23 mouse cellular contexts compared by ENCODE assay signal in the genomic region with DNA sequence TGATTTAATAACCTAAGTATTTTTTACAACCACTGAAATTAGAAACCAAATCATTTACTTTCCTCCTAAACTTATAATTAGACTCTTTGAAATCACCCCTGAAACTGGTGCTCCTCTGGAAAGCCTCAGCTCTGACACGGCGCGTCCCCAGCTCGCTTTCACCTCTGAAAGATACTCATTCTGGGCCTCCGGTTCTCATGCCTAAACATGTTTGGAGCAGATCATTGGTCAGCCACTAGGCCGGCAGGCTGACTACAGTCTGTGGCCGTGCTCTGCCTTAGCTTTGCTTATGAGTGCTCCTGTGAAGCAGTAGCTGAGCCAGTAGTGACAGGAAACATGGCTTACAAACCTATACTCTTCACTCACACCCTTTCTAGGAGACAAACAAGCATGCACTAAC.
DNase-seq lines count a peak whose midpoint lies in the region; ATAC-seq and TF ChIP-seq lines count a peak whose summit lies in the region.
"Had no signal": no experiment of that assay in that cellular context is flagged by ENCODE, and none has a peak within 500 bp of the region (broad histone marks: within the 10 kb centered on the region; RNA-seq: fewer than 3 reads in every experiment).

No protein-coding gene starts in this region.

- no peaks in the 10 kb centered on the region; the same call in 1 of the 2 replicates for H3K36me3 ChIP-seq in kidney, adult 2 months (ENCODE audit: control insufficient read depth, insufficient read depth, low read length)
- peaks cover 13% of the 10 kb centered on the region for H3K36me3 ChIP-seq in kidney, embryonic 16.5 days (ENCODE audit: insufficient read depth, low read length)
- H3K36me3 ChIP-seq in CH12.LX (replicated peaks in 1 of 2; ENCODE audit: control insufficient read depth in 1 of 2, insufficient read depth in 1 of 2, low read length in 1 of 2): peaks cover 19 to 60% of the 10 kb centered on the region in 2 experiments

- 85% methylated on average over 7 of the region's 7 CpGs for WGBS in kidney, adult 2 months
- 87% methylated on average over 7 of the region's 7 CpGs for WGBS in kidney, embryonic 16.5 days

- H3K4me2 ChIP-seq in kidney, embryonic 16.5 days (replicated peaks; ENCODE audit: low read depth, low read length): no peak overlapping the region
- H3K4me2 ChIP-seq in CH12.LX (ENCODE audit: insufficient read depth, low read depth, poor library complexity, severe bottlenecking): peak overlapping the region; percentile 38; the same call in 1 of the 2 replicates
- H3K4me2 ChIP-seq: embryonic facial prominence, embryonic 12.5 days; forebrain, embryonic 13.5 days; forebrain, embryonic 15.5 days had no signal

- no peaks in the 10 kb centered on the region for H3K27me3 ChIP-seq in kidney, adult 2 months (replicated peaks; ENCODE audit: control insufficient read depth, insufficient read depth, low read length)
- H3K27me3 ChIP-seq in kidney, embryonic 16.5 days (ENCODE audit: insufficient read depth, low read length): no peaks in the 10 kb centered on the region
- no peaks in the 10 kb centered on the region for H3K27me3 ChIP-seq in CH12.LX (replicated peaks)
- H3K27me3 ChIP-seq: embryonic facial prominence, embryonic 12.5 days; forebrain, embryonic 13.5 days; forebrain, embryonic 15.5 days; Patski had no signal

- no peak for TF ChIP-seq CTCF in kidney, adult 2 months (conservative IDR thresholded peaks at IDR 0.05; ENCODE audit: insufficient read depth, insufficient read length, low read depth, low read length)
- TF ChIP-seq CTCF in CH12.LX (conservative IDR thresholded peaks at IDR 0.05 in 1 of 2, IDR thresholded peaks at IDR 0.05 in 1 of 2; ENCODE audit: low read depth in 2 of 2, low read length in 2 of 2): peak in 1 of 2 experiments; percentile 25; a peak in 1 of 4 replicates

- no peaks in the 10 kb centered on the region for H3K4me1 ChIP-seq in kidney, adult 2 months (ENCODE audit: control insufficient read depth, insufficient read depth, low read length)
- H3K4me1 ChIP-seq in kidney, embryonic 16.5 days (ENCODE audit: insufficient read depth, low read length): no peaks in the 10 kb centered on the region
- peaks cover 0 to 7% of the 10 kb centered on the region in 2 experiments; a peak in 2 of 4 replicates for H3K4me1 ChIP-seq in CH12.LX (ENCODE audit: control insufficient read depth in 1 of 2, insufficient read depth in 2 of 2)
- H3K4me1 ChIP-seq: embryonic facial prominence, embryonic 10.5 days; embryonic facial prominence, embryonic 12.5 days; forebrain, embryonic 13.5 days; forebrain, embryonic 15.5 days had no signal

- no peak for DNase-seq in kidney, adult 2 months
- DNase-seq in urinary bladder, postnatal 14 days (ENCODE audit: low spot score): peak; percentile 51
- no peak for DNase-seq in urinary bladder, adult 2 months (ENCODE audit: low spot score)
- DNase-seq in CH12.LX (ENCODE audit: extremely low read depth) (peak; percentile 21), R1 (ENCODE audit: low read depth, low spot score) (peak; percentile 16)
- no peak for DNase-seq in adrenal gland, postnatal 36 days
- no peak for DNase-seq in thymus, postnatal 4 days
- DNase-seq: adrenal gland, adult 2 months; adrenal gland, postnatal 10 days; adrenal gland, postnatal 25 days; cerebellum, adult 11-12 months; cerebellum, adult 2 months; cerebellum, adult 9-10 months; cerebellum, postnatal 10 days; cerebellum, postnatal 25 days; forebrain, postnatal 0 days had no signal

- no peak for ATAC-seq in kidney, embryonic 16.5 days (ENCODE audit: low FRiP score, low TSS enrichment)
- ATAC-seq: forebrain, embryonic 13.5 days; forebrain, embryonic 15.5 days; forebrain, postnatal 0 days; Patski had no signal

- no peak for TF ChIP-seq POLR2A in kidney, adult 2 months (IDR thresholded peaks at IDR 0.05; ENCODE audit: low read depth, low read length)
- TF ChIP-seq POLR2A in CH12.LX (IDR thresholded peaks at IDR 0.05; ENCODE audit: low read depth, low read length): no peak

- H3K9ac ChIP-seq in kidney, embryonic 16.5 days (replicated peaks; ENCODE audit: low read length): no peak overlapping the region
- H3K9ac ChIP-seq in CH12.LX (ENCODE audit: insufficient read depth, low read depth): no peak overlapping the region
- H3K9ac ChIP-seq: embryonic facial prominence, embryonic 12.5 days; forebrain, embryonic 13.5 days; forebrain, embryonic 15.5 days; forebrain, postnatal 0 days had no signal

- in situ Hi-C loops in CH12.LX (cut with MboI; ENCODE audit: low pct_ligation_motif_present, low pct_unique_long_range_greater_than_20kb, low sequenced_read_pairs): loop anchor here (25.0 kb wide), 1 partner anchor 518 kb away; no protein-coding TSS in a partner anchor

- H3K9me3 ChIP-seq in kidney, embryonic 16.5 days (ENCODE audit: low read length): no peaks in the 10 kb centered on the region
- no peaks in the 10 kb centered on the region for H3K9me3 ChIP-seq in CH12.LX (replicated peaks; ENCODE audit: low read length)
- H3K9me3 ChIP-seq: embryonic facial prominence, embryonic 10.5 days; embryonic facial prominence, embryonic 12.5 days; forebrain, embryonic 13.5 days; forebrain, embryonic 15.5 days; G1E had no signal

- TF ChIP-seq RAD21 in CH12.LX (IDR thresholded peaks at IDR 0.05; ENCODE audit: low read depth, low read length): no peak; the same call in none of the 2 replicates

- TF ChIP-seq EP300 in CH12.LX (IDR thresholded peaks at IDR 0.05; ENCODE audit: low read length): peak; percentile 72

- H3K79me2 ChIP-seq in CH12.LX (replicated peaks; ENCODE audit: control insufficient read depth, extremely low read depth, insufficient read depth, poor library complexity, severe bottlenecking): no peaks in the 10 kb centered on the region

- H3K27ac ChIP-seq in kidney, adult 2 months (ENCODE audit: insufficient read depth, low read depth, low read length): peak overlapping the region; percentile 20; the same call in 1 of the 2 replicates
- H3K27ac ChIP-seq in kidney, embryonic 16.5 days (ENCODE audit: low read length): no peak overlapping the region
- H3K27ac ChIP-seq in CH12.LX (ENCODE audit: insufficient read depth, low read depth): no peak overlapping the region
- H3K27ac ChIP-seq: embryonic facial prominence, embryonic 10.5 days; embryonic facial prominence, embryonic 12.5 days; forebrain, embryonic 13.5 days; forebrain, embryonic 15.5 days had no signal

- H3K4me3 ChIP-seq in kidney, adult 2 months (ENCODE audit: insufficient read depth, low read depth, low read length): no peak overlapping the region
- no peak overlapping the region for H3K4me3 ChIP-seq in kidney, embryonic 16.5 days (ENCODE audit: low read length)
- no peak overlapping the region for H3K4me3 ChIP-seq in CH12.LX (replicated peaks in 1 of 3; ENCODE audit: low read depth in 2 of 3, low read length in 2 of 3, poor library complexity in 1 of 3)
- H3K4me3 ChIP-seq: embryonic facial prominence, embryonic 10.5 days; embryonic facial prominence, embryonic 12.5 days; forebrain, embryonic 13.5 days; forebrain, embryonic 15.5 days had no signal

- dilution Hi-C loops in CH12.LX (cut with MboI; ENCODE audit: extremely low pct_ligation_motif_present, extremely low pct_unique_long_range_greater_than_20kb, low sequenced_read_pairs): no loop called here

TF ChIP-seq in CH12.LX, 34 proteins besides CTCF, POLR2A, EP300 and RAD21 (continues in another document):
- TF ChIP-seq POLR2AphosphoS2 (IDR thresholded peaks at IDR 0.05; ENCODE audit: low read depth, low read length) (no peak), PAX5 (IDR thresholded peaks at IDR 0.05; ENCODE audit: low read length) (no peak), ZNF384 (IDR thresholded peaks at IDR 0.05; ENCODE audit: low read depth, low read length) (no peak), NRF1 (IDR thresholded peaks at IDR 0.05; ENCODE audit: low read depth, low read length) (peak; percentile 48; the same call in 1 of the 2 replicates), KAT2A (IDR thresholded peaks at IDR 0.05; ENCODE audit: insufficient replicate concordance, low read length) (no peak), ELF1 (IDR thresholded peaks at IDR 0.05; ENCODE audit: low read depth, low read length) (0 out of 2 replicates have a peak, but pooled peaks have one; percentile 40), IRF4 (IDR thresholded peaks at IDR 0.05; ENCODE audit: low read depth, low read length) (peak; percentile 95), JUN (IDR thresholded peaks at IDR 0.05; ENCODE audit: insufficient read depth, low read depth, low read length) (no peak; the same call in 1 of the 2 replicates), ZMIZ1 (IDR thresholded peaks at IDR 0.05; ENCODE audit: low read depth, low read length) (no peak), MAZ (IDR thresholded peaks at IDR 0.05; ENCODE audit: low read depth, low read length) (peak; percentile 11; the same call in 1 of the 2 replicates), MAX (IDR thresholded peaks at IDR 0.05; ENCODE audit: low read length) (0 out of 2 replicates have a peak, but pooled peaks have one; percentile 13), BHLHE40 (IDR thresholded peaks at IDR 0.05; ENCODE audit: low read depth, low read length) (peak; percentile 63), NELFE (IDR thresholded peaks at IDR 0.05; ENCODE audit: low read depth, low read length) (no peak), UBTF (IDR thresholded peaks at IDR 0.05; ENCODE audit: low read depth, low read length) (peak; percentile 74; the same call in 1 of the 2 replicates), SMC3 (IDR thresholded peaks at IDR 0.05; ENCODE audit: low read depth, low read length) (0 out of 2 replicates have a peak, but pooled peaks have one; percentile 7), USF1 (IDR thresholded peaks at IDR 0.05; ENCODE audit: low read depth, low read length) (no peak), CHD2 (IDR thresholded peaks at IDR 0.05; ENCODE audit: low read length) (no peak), MEF2A (IDR thresholded peaks at IDR 0.05; ENCODE audit: borderline replicate concordance, low read depth, low read length) (peak; percentile 85), ZC3H11A (IDR thresholded peaks at IDR 0.05; ENCODE audit: low read depth, low read length) (no peak), RCOR1 (conservative IDR thresholded peaks at IDR 0.05; ENCODE audit: low read depth, low read length) (no peak), TBP (conservative IDR thresholded peaks at IDR 0.05; ENCODE audit: low read depth, low read length) (no peak), JUND (conservative IDR thresholded peaks at IDR 0.05; ENCODE audit: low read depth, low read length) (no peak; the same call in 1 of the 2 replicates), ETS1 (conservative IDR thresholded peaks at IDR 0.05; ENCODE audit: low read depth, low read length) (peak; percentile 61), HCFC1 (IDR thresholded peaks at IDR 0.05; ENCODE audit: low read depth, low read length) (peak; percentile 48), E2F4 (IDR thresholded peaks at IDR 0.05; ENCODE audit: insufficient replicate concordance, low read depth, low read length) (no peak), SIN3A (IDR thresholded peaks at IDR 0.05; ENCODE audit: low read length) (0 out of 2 replicates have a peak, but pooled peaks have one; percentile 35), CHD1 (IDR thresholded peaks at IDR 0.05; ENCODE audit: low read depth, low read length) (peak; percentile 99)

Comparison
In these comparisons a context has a peak if more than half of its experiments do, and no peak if none do; other contexts are left out.
1. DNase-seq: peak in urinary bladder, postnatal 14 days (single experiment), CH12.LX (single experiment) and R1 (single experiment); none in kidney, adult 2 months (single experiment), urinary bladder, adult 2 months (single experiment), adrenal gland, postnatal 36 days (0 of 2) and thymus, postnatal 4 days (single experiment).